Mouse (Mus musculus): ENCODE measurements at regions not wholly inside any gene's neighbourhood (a gene's known extent, or its start where the extent isn't known, plus 50 kb on each side); places are given as distances from the start of the nearest gene placed in this dataset.

DNA sequence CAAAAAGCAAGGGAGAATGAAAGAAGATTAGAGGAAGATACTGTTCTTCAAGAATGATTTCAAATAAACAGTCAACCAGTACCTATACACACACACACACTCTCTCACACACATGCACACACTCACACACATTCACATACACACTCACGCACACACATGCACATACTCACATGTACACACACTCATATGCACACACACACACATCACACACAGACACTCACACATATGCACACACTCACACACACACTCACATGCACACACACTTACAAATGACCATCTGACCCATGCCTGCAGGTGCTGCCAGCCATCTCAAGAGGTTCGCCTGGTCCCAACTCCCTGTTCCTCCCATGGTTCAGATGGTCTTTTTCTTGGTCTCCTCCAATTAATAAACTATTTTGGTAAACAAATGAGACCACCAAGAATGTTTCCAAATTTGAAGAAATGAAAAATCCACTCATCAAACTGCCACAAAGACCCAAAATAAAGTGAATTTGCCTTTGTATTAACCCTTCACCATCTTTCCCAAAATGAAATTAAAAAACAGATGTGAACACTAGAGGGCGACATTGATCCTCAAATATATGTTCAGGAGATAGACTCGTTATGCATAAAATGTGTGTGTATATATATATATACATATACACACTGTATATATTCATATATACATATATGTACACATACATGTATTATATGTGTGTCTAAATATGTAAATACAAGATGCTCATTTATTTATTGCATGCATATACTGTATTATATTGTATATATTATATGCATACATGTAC lies 150.3 kb upstream of the Ank start:
- TF ChIP-seq CTCF (IDR thresholded peaks at IDR 0.05; ENCODE audit: low read depth) (peak; percentile 55), EP300 (IDR thresholded peaks at IDR 0.05; ENCODE audit: low read depth) (no peak)

All from heart, postnatal 0 days (tissue).